ENCODE assay signal across 10 mouse cellular contexts in the genomic region with DNA sequence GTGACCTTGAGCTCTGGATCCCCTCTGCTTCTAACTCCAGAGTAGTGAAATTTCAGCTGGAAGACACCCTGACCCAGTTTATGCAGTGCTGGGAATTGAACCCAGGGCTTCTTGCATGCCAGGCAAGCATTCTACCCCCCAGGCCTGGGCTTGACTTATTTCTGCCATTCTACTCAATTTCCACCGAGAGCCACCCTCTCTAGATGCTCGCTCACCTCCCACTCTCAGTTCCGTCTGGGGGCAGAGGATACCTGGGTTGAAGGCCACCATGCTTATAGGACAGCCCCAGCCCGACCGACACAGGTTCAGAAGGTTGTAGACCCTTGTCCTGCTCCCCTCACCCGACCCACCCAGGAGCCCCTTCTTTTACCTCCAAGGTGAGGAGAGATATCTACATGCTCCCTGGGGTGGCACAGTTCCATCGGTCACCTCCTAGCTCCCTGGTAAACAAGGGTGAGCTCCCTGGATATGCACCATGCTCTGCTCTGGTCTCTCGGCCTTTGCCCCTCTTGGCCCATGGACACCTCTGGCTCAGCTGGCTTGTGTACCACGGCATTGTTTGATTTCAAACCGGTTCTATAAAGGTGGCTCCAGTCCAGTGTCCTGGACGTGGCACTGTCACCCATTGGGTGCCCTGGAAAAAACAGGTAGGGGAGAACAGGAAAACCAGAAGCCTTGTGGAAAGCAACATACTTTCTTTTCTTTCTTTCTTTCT. TPM values are rescaled to one million over a fixed set of nuclear protein-coding genes. Genes with fewer than 3 reads are reported as not detected.
DNase-seq lines count a peak whose midpoint lies in the region; ATAC-seq and TF ChIP-seq lines count a peak whose summit lies in the region.
"Had no signal": no experiment of that assay in that cellular context is flagged by ENCODE, and none has a peak within 500 bp of the region (broad histone marks: within the 10 kb centered on the region; RNA-seq: fewer than 3 reads in every experiment).

No protein-coding gene starts in this region.

- 87% methylated on average over 11 of the region's 11 CpGs for WGBS in heart, postnatal 0 days
- 84% methylated on average over 11 of the region's 11 CpGs for WGBS in embryonic facial prominence, embryonic 12.5 days
- WGBS in intestine, embryonic 15.5 days = 83% methylated on average over 11 of the region's 11 CpGs
- 90% methylated on average over 11 of the region's 11 CpGs for WGBS in midbrain, embryonic 13.5 days

- TF ChIP-seq EP300 in heart, postnatal 0 days (IDR thresholded peaks at IDR 0.05; ENCODE audit: low read depth) = no peak

- peaks cover 20% of the 10 kb centered on the region for H3K4me1 ChIP-seq in heart, postnatal 0 days (ENCODE audit: control insufficient read depth, insufficient read depth)
- H3K4me1 ChIP-seq in embryonic facial prominence, embryonic 12.5 days = peaks cover 29% of the 10 kb centered on the region
- peaks cover 36% of the 10 kb centered on the region for H3K4me1 ChIP-seq in intestine, embryonic 15.5 days (replicated peaks)
- H3K4me1 ChIP-seq in midbrain, embryonic 13.5 days (replicated peaks) = peaks cover 49% of the 10 kb centered on the region

- H3K9me3 ChIP-seq in heart, postnatal 0 days (replicated peaks; ENCODE audit: control insufficient read depth, low read length) = no peaks in the 10 kb centered on the region
- H3K9me3 ChIP-seq in embryonic facial prominence, embryonic 12.5 days = no peaks in the 10 kb centered on the region
- no peaks in the 10 kb centered on the region for H3K9me3 ChIP-seq in intestine, embryonic 15.5 days
- no peaks in the 10 kb centered on the region for H3K9me3 ChIP-seq in midbrain, embryonic 13.5 days

- H3K9ac ChIP-seq in heart, postnatal 0 days (replicated peaks; ENCODE audit: low read depth, low read length) = no peak overlapping the region
- no peak overlapping the region for H3K9ac ChIP-seq in embryonic facial prominence, embryonic 12.5 days
- H3K9ac ChIP-seq in intestine, embryonic 15.5 days = no peak overlapping the region
- H3K9ac ChIP-seq in midbrain, embryonic 13.5 days (replicated peaks) = no peak overlapping the region
- H3K9ac ChIP-seq: lung, embryonic 14.5 days had no signal

- peak overlapping the region; percentile 16; the same call in 1 of the 2 replicates for H3K27ac ChIP-seq in heart, postnatal 0 days (ENCODE audit: low read depth)
- 0 out of 2 replicates have a peak overlapping the region, but pooled peaks have one; percentile 84 for H3K27ac ChIP-seq in embryonic facial prominence, embryonic 12.5 days
- peak overlapping the region; percentile 89 for H3K27ac ChIP-seq in intestine, embryonic 15.5 days
- H3K27ac ChIP-seq in midbrain, embryonic 13.5 days = peak overlapping the region; percentile 100

- DNase-seq in heart, postnatal 0 days (ENCODE audit: low spot score) = no peak
- no peak for DNase-seq in heart, adult 18-20 months
- DNase-seq in right cerebral cortex, adult 2 months (ENCODE audit: low spot score in 2 of 2) = no peak
- no peak for DNase-seq in layer of hippocampus, postnatal 10 days (ENCODE audit: low spot score in 2 of 2)
- DNase-seq: thymus, postnatal 14 days had no signal

- H3K36me3 ChIP-seq in heart, postnatal 0 days (replicated peaks; ENCODE audit: control insufficient read depth, insufficient read depth, low read length) = no peaks in the 10 kb centered on the region
- H3K36me3 ChIP-seq in embryonic facial prominence, embryonic 12.5 days = no peaks in the 10 kb centered on the region
- H3K36me3 ChIP-seq in intestine, embryonic 15.5 days = no peaks in the 10 kb centered on the region
- no peaks in the 10 kb centered on the region for H3K36me3 ChIP-seq in midbrain, embryonic 13.5 days

- ATAC-seq in heart, postnatal 0 days (ENCODE audit: insufficient read depth, low read depth) = no peak
- no peak for ATAC-seq in embryonic facial prominence, embryonic 12.5 days (ENCODE audit: insufficient number of reproducible peaks, insufficient read depth, low FRiP score, low TSS enrichment)
- no peak for ATAC-seq in intestine, embryonic 15.5 days
- no peak for ATAC-seq in midbrain, embryonic 13.5 days
- no peak for ATAC-seq in activated CD4-positive, CD25-positive, alpha-beta regulatory T cell, adult 4 months

- no peak for TF ChIP-seq CTCF in heart, postnatal 0 days (IDR thresholded peaks at IDR 0.05; ENCODE audit: low read depth)

- no peaks in the 10 kb centered on the region for H3K27me3 ChIP-seq in heart, postnatal 0 days (ENCODE audit: control insufficient read depth, insufficient read depth, low read length)
- H3K27me3 ChIP-seq in embryonic facial prominence, embryonic 12.5 days = no peaks in the 10 kb centered on the region
- no peaks in the 10 kb centered on the region for H3K27me3 ChIP-seq in intestine, embryonic 15.5 days (replicated peaks)
- no peaks in the 10 kb centered on the region for H3K27me3 ChIP-seq in midbrain, embryonic 13.5 days

- no peak overlapping the region for H3K4me3 ChIP-seq in heart, postnatal 0 days (ENCODE audit: low read depth, low read length)
- H3K4me3 ChIP-seq in embryonic facial prominence, embryonic 12.5 days = no peak overlapping the region
- no peak overlapping the region for H3K4me3 ChIP-seq in intestine, embryonic 15.5 days (replicated peaks)
- no peak overlapping the region for H3K4me3 ChIP-seq in midbrain, embryonic 13.5 days (replicated peaks)

- H3K4me2 ChIP-seq in heart, postnatal 0 days (ENCODE audit: low read depth, low read length) = no peak overlapping the region
- H3K4me2 ChIP-seq in embryonic facial prominence, embryonic 12.5 days (replicated peaks) = no peak overlapping the region
- H3K4me2 ChIP-seq in intestine, embryonic 15.5 days (replicated peaks) = peak overlapping the region; percentile 51; the same call in 1 of the 2 replicates
- H3K4me2 ChIP-seq in midbrain, embryonic 13.5 days (replicated peaks) = no peak overlapping the region

RNA-seq across cellular contexts. Expression of gene Tob1, which starts 49.2 kb away (rescaled TPM):
- total RNA-seq in heart, postnatal 0 days (2014; rRNA removed; ENCODE audit: low replicate concordance) = 20.3 and 42.6 TPM in 2 replicates
- polyA plus RNA-seq in heart, postnatal 0 days (2015; fragmentation: Nextera tagmentation; extraction: Ambion mirVana) = 69.3 and 72.5 TPM in 2 replicates
- total RNA-seq in heart, adult 18-20 months (2021) = 10 to 100 TPM; 47.5 to 50.4 TPM
- 32.9 TPM in 2 replicates for polyA plus RNA-seq in embryonic facial prominence, embryonic 12.5 days (2016; fragmentation: Nextera tagmentation; extraction: Ambion mirVana)
- 46.0 and 49.9 TPM in 2 replicates for polyA plus RNA-seq in intestine, embryonic 15.5 days (2015; fragmentation: Nextera tagmentation; extraction: Ambion mirVana)
- 33.0 and 33.2 TPM in 2 replicates for polyA plus RNA-seq in midbrain, embryonic 13.5 days (2015; fragmentation: Nextera tagmentation; extraction: Ambion mirVana)
- total RNA-seq in layer of hippocampus, postnatal 10 days (2021) = 10 to 100 TPM; 29.2 to 31.3 TPM
- polyA plus RNA-seq in activated CD4-positive, CD25-positive, alpha-beta regulatory T cell, adult 4 months (2017; shearing (Covaris generic)) = 1 to 10 TPM; 5.3 to 5.8 TPM

Comparison
In these comparisons a context has a peak if more than half of its experiments do, and no peak if none do; other contexts are left out.
1. H3K27ac ChIP-seq: peak in every context shown above with its lines; median percentile 100 in midbrain, embryonic 13.5 days; 89 in intestine, embryonic 15.5 days; 84 in embryonic facial prominence, embryonic 12.5 days; 16 in heart, postnatal 0 days.